Mouse (Mus musculus) MN1 (cell line): ENCODE measurements at regions not wholly inside any gene's neighbourhood (a gene's known extent, or its start where the extent isn't known, plus 50 kb on each side); places are given as distances from the start of the nearest gene placed in this dataset.
"Not testable (repeated sequence)": the region's sequence is repeated elsewhere in the genome, so short reads cannot be mapped to it uniquely, and the experiment has no call there.

ENCODE experiments used
- DNase-seq: peaks from one replicate; pipeline ENCODE4 v3.0.0-alpha.2; 2016; ENCODE audit warnings: low spot score

DNA sequence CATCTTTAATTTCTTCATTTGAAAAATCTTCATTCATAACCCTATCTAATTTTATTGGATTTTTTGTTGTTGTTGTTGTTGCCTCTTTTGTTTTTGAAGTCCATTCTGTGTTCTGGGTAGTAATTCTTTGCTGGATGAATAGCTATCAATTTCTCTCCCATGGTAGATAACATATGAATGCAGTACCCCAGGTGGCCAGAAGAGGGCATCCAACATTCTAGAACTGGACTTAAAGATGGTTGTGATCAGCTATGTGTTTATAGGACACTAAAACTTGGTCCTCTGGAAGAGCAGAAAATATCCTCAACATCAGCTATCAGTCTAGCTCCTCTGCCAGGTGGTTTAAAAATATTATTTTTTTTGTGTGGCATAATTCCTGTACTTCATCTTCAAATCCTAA, 73.0 kb downstream of the Prl2c3 start:
- DNase-seq, result not testable (repeated sequence)

DNA sequence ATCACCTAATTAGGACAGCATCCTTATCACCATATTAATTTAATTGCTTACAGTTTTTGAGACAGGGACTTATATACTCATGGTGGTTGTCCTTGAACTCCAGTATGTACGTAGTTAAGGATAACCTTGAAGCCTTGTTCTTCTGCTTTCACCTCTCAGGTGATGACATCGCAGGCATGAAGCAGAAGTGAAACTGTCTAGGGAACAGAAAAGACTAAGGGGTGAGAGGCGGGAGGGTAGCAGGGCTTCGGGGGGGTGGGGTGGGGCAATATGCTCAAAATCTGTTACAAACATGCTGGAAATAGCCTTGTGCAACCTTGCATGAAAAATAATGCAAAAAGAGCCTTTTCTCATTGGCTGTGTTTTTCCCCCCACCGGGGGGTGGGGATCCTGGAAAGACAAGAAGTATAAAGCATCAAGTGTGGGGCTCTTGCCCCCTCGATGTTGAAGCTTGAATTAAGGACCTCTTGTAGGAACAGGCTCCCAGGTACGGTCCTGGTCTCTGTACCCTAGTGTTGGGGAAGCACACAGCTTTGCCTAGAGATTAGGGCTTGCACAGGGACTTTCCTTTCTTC, 81.8 kb downstream of the Prl2c3 start:
- DNase-seq, result not testable (repeated sequence)

DNA sequence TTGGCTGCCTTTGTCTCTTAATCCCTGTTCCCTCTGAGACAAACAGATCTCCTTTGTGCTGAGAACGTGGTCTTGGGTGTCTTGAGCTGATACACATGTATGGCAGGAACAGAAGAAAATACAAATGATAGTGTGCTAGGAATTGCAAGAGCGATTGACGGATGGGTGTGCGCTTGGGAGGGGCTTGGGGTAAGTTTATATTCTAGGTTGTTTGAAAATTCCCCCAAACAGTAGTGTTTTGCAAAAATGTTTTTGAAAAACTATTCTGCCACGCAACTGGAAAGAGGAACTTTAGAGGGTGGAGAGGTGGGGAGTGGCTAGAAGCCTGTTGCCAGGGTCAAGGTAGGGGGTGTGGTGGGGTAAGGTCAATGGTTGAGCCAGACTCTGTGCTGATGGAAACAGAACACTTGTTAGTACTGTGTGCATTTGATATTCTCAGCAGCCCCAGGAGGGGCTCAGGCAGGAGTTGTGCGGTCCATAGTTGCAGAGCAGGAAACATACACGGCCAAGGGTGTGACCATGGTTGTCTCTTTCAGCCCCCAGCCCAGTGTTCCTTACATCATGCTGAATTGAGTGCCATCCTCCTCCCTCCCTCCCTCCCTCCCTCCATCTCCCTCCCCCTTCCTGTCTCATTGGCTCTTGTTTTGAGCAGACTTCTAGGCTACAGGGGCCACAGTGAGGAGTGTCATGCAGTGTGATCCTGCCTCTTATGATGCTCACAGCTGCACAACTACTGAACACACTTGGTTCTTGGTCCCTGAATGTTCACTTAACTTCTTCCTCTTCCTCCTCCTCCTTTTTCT, 88.2 kb downstream of the Prl2c3 start:
- DNase-seq, result no peak

DNA sequence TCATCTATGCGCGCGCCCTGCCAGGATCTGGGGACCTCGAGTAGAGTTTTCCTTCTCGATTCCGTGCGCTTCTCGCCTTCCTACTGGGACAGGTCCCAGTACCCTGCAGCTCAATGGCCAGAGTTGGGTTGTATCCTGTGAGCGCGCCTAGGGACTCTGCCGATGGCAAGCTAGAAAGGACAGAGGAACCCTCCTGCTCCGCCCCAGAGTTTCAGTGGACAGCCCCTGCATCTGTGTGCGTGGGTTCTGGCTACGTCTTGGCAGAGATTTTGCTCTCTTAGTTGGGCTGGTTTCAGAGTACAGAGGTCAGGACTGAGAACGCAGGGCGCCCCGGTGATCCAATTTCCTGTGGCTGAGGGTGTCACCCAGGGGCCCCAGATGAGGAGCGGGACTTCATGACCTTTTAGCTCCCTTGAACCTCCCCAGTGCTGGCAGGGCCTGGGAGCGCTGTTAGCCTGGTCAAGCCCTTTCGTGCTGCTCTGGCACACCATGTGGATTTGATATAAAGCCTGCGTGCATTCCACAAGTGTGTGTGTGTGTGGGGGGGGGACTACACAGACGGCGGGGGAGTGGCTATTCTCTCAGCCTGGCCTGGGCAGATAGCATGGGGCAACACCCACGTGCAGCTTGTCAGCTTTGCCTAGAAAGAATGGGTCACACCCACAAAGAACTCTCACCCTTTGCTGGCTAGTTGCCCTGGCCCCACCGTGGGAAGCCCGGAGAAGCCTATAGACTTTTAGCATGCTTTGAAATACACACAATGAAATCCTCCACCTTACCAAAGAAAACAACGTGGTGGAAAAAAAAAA, 96.9 kb downstream of the Prl2c3 start:
- not testable (repeated sequence) for DNase-seq

DNA sequence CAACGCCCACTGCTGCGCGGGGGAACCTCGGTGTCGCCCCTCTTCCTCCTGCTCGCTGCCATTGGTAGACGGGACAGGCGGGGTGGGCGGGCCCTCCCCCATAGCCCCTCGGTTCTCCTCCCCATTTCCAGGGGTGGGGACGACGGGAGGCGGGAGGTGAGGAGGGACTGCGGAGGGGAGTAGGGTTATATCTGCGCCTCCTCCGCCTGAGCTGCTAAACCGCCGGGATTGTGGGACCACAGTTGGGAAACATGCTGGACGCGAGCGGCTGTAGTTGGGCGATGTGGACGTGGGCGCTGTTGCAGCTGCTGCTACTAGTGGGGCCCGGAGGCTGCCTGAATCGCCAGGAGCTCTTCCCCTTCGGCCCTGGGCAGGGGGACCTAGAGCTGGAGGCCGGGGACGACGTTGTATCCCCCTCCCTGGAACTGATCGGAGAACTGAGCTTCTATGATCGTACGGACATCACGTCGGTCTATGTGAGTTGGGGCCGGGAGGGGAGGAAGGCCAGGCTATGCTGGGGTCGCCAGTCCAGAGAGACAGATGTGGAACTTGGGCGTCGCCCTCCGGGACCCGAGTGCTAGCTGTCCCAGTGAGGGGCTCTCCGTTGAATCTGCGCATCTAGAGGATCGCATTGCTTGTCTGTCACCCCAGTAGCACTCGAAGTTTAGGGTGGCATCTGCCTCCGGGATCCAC, 97.6 kb downstream of the Prl2c3 start:
- not testable (repeated sequence) for DNase-seq

DNA sequence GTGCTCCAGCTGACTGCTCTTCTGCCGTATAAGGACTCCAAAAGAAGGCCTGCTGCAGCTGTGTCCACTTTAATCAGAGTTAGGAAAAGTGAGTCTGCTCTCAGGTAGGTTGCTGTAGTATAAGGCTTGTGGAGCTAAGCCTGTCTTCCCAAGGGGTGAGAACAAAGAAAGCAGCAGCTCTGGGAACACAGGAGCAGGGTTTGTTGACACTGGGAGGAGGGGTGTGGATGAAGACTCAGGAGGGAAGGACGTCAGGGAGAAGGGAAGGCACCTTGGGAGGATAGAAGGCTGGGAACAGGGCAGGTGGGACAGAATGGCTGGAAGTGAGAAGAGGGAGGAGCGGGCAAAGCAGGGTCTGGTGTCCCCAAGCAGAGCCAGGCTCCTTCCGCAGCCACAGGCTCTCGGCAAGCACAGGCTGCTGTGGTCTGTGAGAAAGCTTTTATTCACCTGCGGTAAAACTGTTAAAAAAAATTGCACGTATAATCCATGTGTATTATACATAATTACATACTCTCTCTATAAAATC, 106.2 kb downstream of the Prl2c3 start:
- not testable (repeated sequence) for DNase-seq

DNA sequence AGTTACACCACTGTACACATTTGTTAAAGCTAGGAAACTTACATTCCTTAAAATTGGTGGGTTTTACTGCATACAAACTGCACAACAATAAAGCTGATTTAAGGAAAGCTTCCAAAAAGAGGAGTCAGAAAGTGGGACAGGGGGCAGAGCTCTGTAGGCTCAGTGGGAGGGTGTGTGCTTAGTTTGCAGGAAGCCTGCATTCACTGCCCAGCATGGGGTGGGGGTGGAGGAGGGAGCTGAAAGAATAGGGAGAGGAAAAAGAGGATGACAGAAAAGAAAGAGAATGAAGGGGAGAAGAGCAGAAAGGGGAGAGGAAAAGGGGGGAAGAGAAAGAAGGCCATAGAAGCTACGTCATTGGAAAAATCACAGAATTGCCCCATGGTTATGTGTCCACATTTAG, 111.1 kb downstream of the Prl2c3 start:
- DNase-seq, result not testable (repeated sequence)

DNA sequence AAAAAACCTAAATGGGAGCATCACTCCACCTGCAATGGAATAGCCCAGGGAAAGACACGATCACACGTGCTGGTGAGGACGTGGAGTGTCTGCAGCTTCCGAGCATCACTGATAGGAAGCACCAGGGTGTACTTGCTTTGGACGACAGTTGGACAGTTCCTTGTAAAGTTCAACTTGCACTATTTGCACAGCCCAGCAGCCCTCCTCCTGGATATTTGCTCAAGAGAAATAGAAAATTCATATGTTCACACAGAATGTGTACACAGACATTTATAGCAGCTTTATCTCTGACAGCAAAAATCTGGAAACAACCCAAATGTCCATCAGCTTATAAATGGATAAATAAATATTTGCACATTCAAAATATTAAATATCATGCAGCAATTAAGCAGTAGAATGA, 111.7 kb downstream of the Prl2c3 start:
- not testable (repeated sequence) for DNase-seq

DNA sequence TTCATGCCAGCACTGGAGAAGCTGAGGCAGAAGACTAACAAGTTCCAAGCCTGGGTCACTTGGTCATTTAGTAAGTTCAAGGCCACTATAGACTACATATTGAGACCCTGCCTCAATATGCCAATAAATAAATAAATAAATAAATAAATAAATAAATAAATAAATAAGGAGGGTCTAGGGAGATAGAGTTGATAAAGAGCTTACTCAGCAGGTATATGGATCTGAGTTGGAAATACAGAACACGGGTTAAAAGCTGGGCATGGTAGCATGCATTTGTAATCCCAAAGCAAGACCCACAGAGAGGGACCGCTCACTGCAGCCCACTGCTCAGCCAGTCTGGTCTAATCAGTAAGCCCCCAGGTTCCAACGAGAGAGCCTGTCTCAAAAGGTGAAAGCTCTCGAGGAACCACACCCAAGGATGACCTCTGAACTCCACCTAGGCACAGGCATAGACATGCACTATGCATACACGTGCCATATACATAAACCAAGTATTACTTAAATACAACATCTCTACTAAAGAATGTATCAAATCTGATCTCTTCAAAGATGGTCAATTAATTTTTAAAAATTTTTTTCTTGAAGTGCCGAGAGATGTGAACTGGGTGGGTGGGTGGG, 115.4 kb downstream of the Ero1lb start:
- DNase-seq, result not testable (repeated sequence)

DNA sequence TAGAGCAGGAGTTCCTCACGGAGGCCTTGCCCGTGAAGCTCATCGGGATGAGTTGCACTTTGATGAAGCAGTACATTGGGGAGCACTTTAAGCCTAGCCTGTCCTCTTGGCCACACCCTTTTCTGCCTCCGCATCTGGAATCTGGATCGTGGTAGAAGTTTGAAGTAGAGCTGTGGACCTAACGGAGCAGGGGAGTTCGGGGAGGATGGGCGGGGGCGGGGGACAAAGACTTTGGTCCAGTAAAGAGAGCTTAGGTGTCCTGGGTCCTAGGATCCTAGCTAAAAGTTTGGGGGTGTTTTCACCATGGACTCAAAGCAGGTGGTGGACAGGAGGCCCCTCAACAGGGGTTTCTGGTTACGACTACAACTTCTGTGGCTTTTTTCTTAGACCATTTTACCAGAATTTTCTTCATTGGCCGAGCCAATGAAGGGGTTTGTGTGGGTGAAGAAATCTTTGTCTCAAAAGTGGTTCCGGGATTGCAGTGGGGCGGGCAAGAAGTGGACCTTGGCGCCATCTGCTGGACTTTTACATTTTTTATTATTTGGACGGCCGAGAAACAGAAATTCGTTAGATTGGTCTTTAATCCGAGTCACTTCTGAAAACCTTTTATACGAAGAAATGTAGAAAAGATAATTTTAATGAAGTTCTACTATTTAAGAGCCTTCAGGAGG, 114.7 kb downstream of the Ero1lb start:
- DNase-seq, result peak; percentile 55

DNA sequence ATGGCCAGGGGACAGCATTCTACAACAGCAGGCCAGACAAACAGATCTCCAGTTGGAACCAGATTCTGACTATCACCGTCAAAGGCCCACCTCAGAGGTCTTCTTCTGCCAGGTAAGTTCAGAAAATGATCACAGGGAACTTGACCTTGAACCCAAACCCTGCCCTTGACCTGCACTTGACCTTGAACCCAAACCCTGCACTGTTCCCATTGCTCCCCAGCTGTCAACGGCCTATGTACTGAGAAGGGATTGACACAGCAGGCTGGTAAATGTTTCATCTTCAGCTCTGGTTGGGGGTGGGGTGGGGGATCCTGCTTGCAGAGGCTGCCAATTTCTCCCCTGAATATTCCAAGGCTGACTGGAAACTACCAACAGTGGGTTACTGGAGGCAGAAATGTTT, 111.7 kb downstream of the Ero1lb start:
- no peak for DNase-seq

DNA sequence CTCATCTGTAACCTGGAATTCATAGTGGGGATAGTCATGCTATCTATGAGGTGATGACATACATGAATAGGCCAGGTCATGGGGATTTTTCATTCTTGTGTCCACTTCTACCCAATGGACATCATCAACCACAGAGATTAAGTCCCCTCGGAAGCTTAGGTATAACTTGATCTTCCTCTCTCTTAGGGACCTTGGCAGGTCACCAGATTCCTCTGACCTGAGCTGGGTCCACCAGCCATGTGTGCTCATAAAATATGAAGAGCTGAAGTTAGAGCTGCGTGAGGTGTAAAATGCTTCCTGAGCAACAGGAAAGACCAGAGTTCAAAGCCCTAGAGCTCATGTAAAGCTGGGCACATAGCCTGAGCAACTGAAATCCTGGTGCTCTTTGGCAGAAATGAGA, 105.3 kb downstream of the Ero1lb start:
- not testable (repeated sequence) for DNase-seq

DNA sequence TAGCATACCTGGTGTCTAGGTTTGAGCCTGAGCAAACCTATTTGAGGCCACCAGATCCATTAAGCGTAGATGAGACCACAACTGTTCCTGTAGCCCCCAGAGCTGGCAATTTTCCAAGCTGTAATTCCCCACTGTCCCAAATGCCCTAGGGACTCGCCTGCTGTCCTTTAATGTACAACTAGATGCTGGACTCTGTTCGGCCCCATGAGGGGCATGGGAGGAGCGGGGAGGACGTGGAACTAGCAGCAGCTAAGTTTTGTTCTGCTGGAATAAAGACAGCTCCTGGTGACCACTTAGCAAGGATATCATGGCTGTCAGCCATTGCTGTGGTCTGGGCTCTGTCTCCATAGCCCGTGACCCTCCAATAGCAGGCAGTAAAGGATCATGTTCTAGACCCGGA, 103.1 kb downstream of the Ero1lb start:
- DNase-seq, result not testable (repeated sequence)

DNA sequence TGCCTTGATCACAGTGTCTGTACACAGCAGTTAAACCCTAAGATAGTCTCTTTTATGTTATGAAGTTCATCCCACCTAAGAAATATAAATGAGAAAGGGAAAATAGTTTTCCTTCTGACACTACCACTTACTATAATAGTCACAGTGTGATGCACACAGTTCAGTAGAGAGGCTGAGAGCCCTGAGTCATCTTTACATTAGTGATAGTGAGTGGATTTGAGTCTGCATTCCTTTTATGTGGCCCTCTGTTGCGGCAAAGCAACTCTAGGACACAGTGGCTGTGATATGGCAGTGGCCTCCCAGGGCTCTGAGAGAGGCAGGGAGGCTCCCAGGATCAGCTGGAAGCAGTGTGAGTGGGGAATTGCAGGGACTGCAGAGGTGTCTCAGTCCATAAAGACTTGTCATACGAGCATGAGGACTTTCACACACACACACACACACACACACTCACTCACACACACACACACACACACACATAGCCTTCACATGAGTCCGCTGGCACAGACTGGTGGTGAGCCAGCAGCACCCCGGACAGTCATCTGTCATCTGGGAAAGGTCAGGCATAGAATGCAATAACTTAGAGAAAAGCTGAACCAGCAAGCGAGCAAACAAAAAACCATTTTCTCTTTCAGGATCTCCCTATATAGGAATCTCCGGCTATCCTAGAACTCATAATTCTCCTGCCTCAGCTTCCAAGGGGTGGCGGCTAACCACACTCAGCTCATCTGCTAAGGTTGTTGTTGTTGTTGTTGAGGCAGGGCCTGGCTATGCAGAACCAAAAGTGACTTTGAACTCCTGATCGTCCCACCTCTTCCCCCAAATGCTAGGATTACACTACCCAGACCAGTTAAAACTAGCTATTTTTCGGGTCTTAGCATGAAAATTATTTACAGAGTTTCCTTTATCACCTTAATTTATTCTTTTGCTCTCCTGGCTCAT, 102.3 kb downstream of the Ero1lb start:
- DNase-seq, result not testable (repeated sequence)

DNA sequence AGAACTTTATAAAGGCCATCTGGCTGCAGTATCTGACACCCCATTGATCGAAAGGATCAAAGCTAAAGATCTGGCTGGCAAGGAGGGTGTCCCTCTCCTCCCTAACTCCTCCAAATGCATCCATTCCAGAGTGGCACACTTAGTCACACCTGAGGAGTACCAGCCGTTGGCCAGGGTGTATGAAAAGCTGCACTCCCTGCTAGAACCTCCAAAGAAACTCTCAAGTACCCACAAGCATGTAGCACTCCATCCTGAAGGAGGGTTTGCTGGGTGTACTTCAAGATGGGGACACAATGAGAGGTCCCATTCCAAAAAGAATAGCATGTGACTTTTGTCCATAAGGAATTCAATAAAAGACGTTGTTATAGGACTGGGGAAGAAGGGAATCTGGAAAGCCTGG, 100.4 kb downstream of the Ero1lb start:
- DNase-seq, result not testable (repeated sequence)
